10 mouse cellular contexts compared by ENCODE assay signal in the genomic region with DNA sequence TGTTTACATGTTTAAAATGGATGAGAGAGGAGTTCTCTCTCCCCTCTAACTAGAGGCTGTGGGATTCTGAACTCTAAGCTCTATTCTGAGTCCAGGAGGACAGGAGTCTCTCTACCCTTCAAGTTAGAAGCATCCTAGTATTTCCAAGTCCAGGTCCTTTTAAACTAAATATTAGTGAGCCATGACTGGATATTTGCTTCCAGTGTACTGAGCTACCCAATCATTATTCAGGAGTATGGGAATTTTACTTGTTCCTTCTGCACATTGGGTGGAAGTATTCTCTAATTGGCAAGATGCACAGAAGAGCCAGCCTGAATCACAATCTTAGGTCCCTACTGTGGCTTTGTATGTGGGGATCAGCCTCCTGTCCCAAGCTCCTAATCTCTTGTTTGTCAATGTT. TPM values are rescaled to one million over a fixed set of nuclear protein-coding genes. Genes with fewer than 3 reads are reported as not detected.
DNase-seq lines count a peak whose midpoint lies in the region; ATAC-seq lines count a peak whose summit lies in the region.
"Had no signal": no experiment of that assay in that cellular context is flagged by ENCODE, and none has a peak within 500 bp of the region (broad histone marks: within the 10 kb centered on the region; RNA-seq: fewer than 3 reads in every experiment).

No protein-coding gene starts in this region.

- H3K27ac ChIP-seq in heart, embryonic 10.5 days, result no peak overlapping the region
- H3K27ac ChIP-seq in liver, embryonic 11.5 days (ENCODE audit: low read depth, low read length), result no peak overlapping the region
- H3K27ac ChIP-seq in liver, embryonic 12.5 days, result no peak overlapping the region
- no peak overlapping the region for H3K27ac ChIP-seq in forebrain, embryonic 15.5 days (replicated peaks)
- H3K27ac ChIP-seq in limb, embryonic 15.5 days, result no peak overlapping the region

- DNase-seq in heart, embryonic 10.5 days (ENCODE audit: low spot score), result no peak
- DNase-seq in heart, postnatal 25 days (ENCODE audit: low spot score), result no peak
- no peak for DNase-seq in liver, embryonic 11.5 days (ENCODE audit: low spot score)
- DNase-seq in layer of hippocampus, adult 18-20 months (ENCODE audit: low spot score in 2 of 2), result no peak
- DNase-seq: B cell, adult 2 months had no signal

- H3K9ac ChIP-seq in liver, embryonic 11.5 days (ENCODE audit: low read depth, low read length), result no peak overlapping the region
- no peak overlapping the region for H3K9ac ChIP-seq in liver, embryonic 12.5 days
- no peak overlapping the region for H3K9ac ChIP-seq in forebrain, embryonic 15.5 days (replicated peaks)
- H3K9ac ChIP-seq in limb, embryonic 15.5 days, result no peak overlapping the region

- peaks cover 12% of the 10 kb centered on the region for H3K4me1 ChIP-seq in heart, embryonic 10.5 days
- no peaks in the 10 kb centered on the region for H3K4me1 ChIP-seq in liver, embryonic 11.5 days (replicated peaks; ENCODE audit: control insufficient read depth, insufficient read depth, low read length)
- H3K4me1 ChIP-seq in liver, embryonic 12.5 days, result 0 out of 2 replicates have a peak, but pooled peaks cover 2% of the 10 kb centered on the region
- H3K4me1 ChIP-seq in forebrain, embryonic 15.5 days, result peaks cover 21% of the 10 kb centered on the region
- peaks cover 16% of the 10 kb centered on the region; the same call in 1 of the 2 replicates for H3K4me1 ChIP-seq in limb, embryonic 15.5 days

- intact Hi-C loops in heart, postnatal 25 days (cut with DNase I), result loop anchor here (10.0 kb wide), 1 partner anchor 360 kb away; no protein-coding TSS in a partner anchor

- H3K9me3 ChIP-seq in heart, embryonic 10.5 days, result no peaks in the 10 kb centered on the region
- no peaks in the 10 kb centered on the region for H3K9me3 ChIP-seq in liver, embryonic 11.5 days (ENCODE audit: control insufficient read depth, low read length)
- no peaks in the 10 kb centered on the region for H3K9me3 ChIP-seq in liver, embryonic 12.5 days (replicated peaks)
- no peaks in the 10 kb centered on the region for H3K9me3 ChIP-seq in forebrain, embryonic 15.5 days
- no peaks in the 10 kb centered on the region for H3K9me3 ChIP-seq in limb, embryonic 15.5 days

- H3K4me3 ChIP-seq in heart, embryonic 10.5 days, result peak overlapping the region; percentile 74; the same call in 1 of the 2 replicates
- H3K4me3 ChIP-seq in liver, embryonic 11.5 days (ENCODE audit: low read depth, low read length), result no peak overlapping the region
- no peak overlapping the region for H3K4me3 ChIP-seq in liver, embryonic 12.5 days
- H3K4me3 ChIP-seq in forebrain, embryonic 15.5 days, result peak overlapping the region; percentile 75
- H3K4me3 ChIP-seq in limb, embryonic 15.5 days, result no peak overlapping the region

- no peaks in the 10 kb centered on the region for H3K36me3 ChIP-seq in heart, embryonic 10.5 days
- no peaks in the 10 kb centered on the region for H3K36me3 ChIP-seq in liver, embryonic 11.5 days (ENCODE audit: control insufficient read depth, insufficient read depth, low read length)
- H3K36me3 ChIP-seq in liver, embryonic 12.5 days, result no peaks in the 10 kb centered on the region
- no peaks in the 10 kb centered on the region for H3K36me3 ChIP-seq in forebrain, embryonic 15.5 days
- no peaks in the 10 kb centered on the region for H3K36me3 ChIP-seq in limb, embryonic 15.5 days

- no peaks in the 10 kb centered on the region for H3K27me3 ChIP-seq in heart, embryonic 10.5 days (ENCODE audit: insufficient read depth, poor library complexity, severe bottlenecking)
- peaks cover 39% of the 10 kb centered on the region for H3K27me3 ChIP-seq in liver, embryonic 11.5 days (replicated peaks; ENCODE audit: control insufficient read depth, insufficient read depth, low read length)
- H3K27me3 ChIP-seq in liver, embryonic 12.5 days (replicated peaks), result peaks cover 39% of the 10 kb centered on the region
- no peaks in the 10 kb centered on the region for H3K27me3 ChIP-seq in forebrain, embryonic 15.5 days
- H3K27me3 ChIP-seq in limb, embryonic 15.5 days, result 0 out of 2 replicates have a peak, but pooled peaks cover 6% of the 10 kb centered on the region

- ATAC-seq in liver, embryonic 11.5 days (replicated peaks; ENCODE audit: low FRiP score), result no peak
- no peak for ATAC-seq in liver, embryonic 12.5 days
- no peak for ATAC-seq in forebrain, embryonic 15.5 days (replicated peaks)
- ATAC-seq in limb, embryonic 15.5 days (ENCODE audit: insufficient number of reproducible peaks, low FRiP score, low TSS enrichment, low read depth), result no peak
- no peak for ATAC-seq in monocyte, adult 5-6 weeks (replicated peaks; ENCODE audit: insufficient number of reproducible peaks, low FRiP score, low TSS enrichment, poor library complexity, severe bottlenecking)

- H3K4me2 ChIP-seq in liver, embryonic 11.5 days, result peak overlapping the region; percentile 80; the same call in 1 of the 2 replicates
- no peak overlapping the region for H3K4me2 ChIP-seq in liver, embryonic 12.5 days
- H3K4me2 ChIP-seq in forebrain, embryonic 15.5 days (replicated peaks), result peak overlapping the region; percentile 92
- 0 out of 2 replicates have a peak overlapping the region, but pooled peaks have one; percentile 90 for H3K4me2 ChIP-seq in limb, embryonic 15.5 days

RNA-seq across cellular contexts. Expression of a gene that starts 2.5 kb away (rescaled TPM):
- 21.5 and 23.4 TPM in 2 replicates for polyA plus RNA-seq in heart, embryonic 10.5 days (2016; fragmentation: Nextera tagmentation; extraction: Ambion mirVana)
- 1 to 10 TPM; 2.6 to 2.9 TPM for total RNA-seq in heart, postnatal 25 days (2021)
- 4.5 and 4.8 TPM in 2 replicates for polyA plus RNA-seq in liver, embryonic 11.5 days (2014; fragmentation: Nextera tagmentation; extraction: Ambion mirVana)
- 2.6 and 2.9 TPM in 2 replicates for polyA plus RNA-seq in liver, embryonic 12.5 days (2016; fragmentation: Nextera tagmentation; extraction: Ambion mirVana)
- 7.5 and 7.7 TPM in 2 replicates for polyA plus RNA-seq in forebrain, embryonic 15.5 days (2015; fragmentation: Nextera tagmentation; extraction: Ambion mirVana)
- polyA plus RNA-seq in limb, embryonic 15.5 days (2015; fragmentation: Nextera tagmentation; extraction: Ambion mirVana), result 19.9 and 20.4 TPM in 2 replicates
- 0.53 TPM in 1 of 3 replicates, not detected in the others for total RNA-seq in monocyte, adult 5-6 weeks (2017)
- total RNA-seq in layer of hippocampus, adult 18-20 months (2021), result 10 to 100 TPM; 10.6 to 12.3 TPM
- total RNA-seq: neutrophil, adult 5-6 weeks had no signal

Comparison
In these comparisons a context has a peak if more than half of its experiments do, and no peak if none do; other contexts are left out.
1. H3K4me3 ChIP-seq: peak in heart, embryonic 10.5 days (single experiment) and forebrain, embryonic 15.5 days (single experiment); none in liver, embryonic 11.5 days (single experiment), liver, embryonic 12.5 days (single experiment) and limb, embryonic 15.5 days (single experiment).